Mouse (Mus musculus) regulatory T cell (primary cell): ENCODE results near the gene Olfr1280.

Experiments
- in situ Hi-C: fragments of 300-600 bp; cut with MboI, MseI; formaldehyde crosslinking; loops from one replicate; pipeline ENCODE4 v1.15.1; 2025; ENCODE audit warnings: high pct_unique_total_duplicates

Olfr1280 gene

DNA sequence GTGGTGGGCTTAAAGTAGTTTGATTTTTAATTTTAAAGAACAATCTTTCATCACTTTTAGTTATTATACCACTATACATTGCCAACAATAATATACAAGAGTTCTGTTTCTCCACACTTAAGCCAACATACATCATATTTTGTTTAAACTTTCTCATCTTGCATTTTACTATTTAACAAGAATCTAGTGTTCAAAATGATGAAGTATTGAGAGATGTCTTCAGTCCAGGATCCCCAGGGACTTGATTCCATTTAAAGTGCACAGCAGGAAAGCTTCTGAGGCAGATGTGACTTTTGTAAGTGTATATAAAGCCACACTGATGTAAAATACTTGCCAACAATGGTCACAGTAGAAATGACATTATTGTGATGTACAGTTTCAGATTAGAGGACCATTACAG lies at the start of gene Olfr1280:
Olfr1280 (plus strand) TSS at position 301 of the 400 bp plus-strand sequence.
- in situ Hi-C loops: no loop called here

DNA sequence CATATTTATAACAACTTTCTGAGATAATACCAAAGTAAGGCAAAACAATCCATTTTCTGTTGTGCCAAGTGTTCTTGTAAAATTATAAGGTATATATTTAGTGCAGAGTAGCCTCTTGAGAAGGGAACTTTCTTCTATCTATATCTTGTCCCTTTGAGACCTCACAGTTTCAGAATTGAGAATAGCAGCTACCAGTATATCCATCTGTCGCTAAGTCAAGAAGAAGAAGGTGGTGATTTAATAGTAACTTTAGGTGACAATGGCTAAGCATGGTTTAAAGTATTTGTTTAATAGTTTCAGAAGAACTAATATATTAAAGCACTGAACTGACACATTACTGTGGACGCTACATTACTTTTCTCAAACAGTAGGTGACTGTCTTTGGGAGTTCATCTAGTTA lies 39.8 kb upstream of the Olfr1280 start, which contains the start of gene Olfr1277:
Olfr1277 (minus strand) TSS at position 101 of the 400 bp plus-strand sequence.
- in situ Hi-C loops: no loop called here

DNA sequence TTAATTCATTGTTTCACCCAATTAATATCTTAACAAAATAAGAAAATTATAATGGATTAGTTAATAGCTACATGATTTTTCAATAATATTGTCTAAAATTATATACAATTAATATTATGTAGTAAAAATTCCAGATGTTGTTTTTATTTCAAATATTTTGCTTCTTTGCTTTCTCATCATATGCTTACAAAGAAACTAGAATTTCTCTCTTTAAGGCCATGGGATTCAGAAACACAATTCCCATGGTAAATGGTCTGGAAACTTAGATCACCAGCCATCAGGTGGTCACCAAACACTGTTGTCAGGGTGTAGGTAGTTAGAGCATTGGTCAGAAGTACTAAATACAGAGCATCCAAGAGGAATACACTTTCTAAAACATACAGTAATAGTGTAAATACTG lies 24.0 kb upstream of the Olfr1280 start, which contains the start of gene Olfr1278:
Olfr1278 (plus strand) TSS at position 301 of the 400 bp plus-strand sequence.
- in situ Hi-C loops: loop anchor here (5.0 kb wide), 1 partner anchor 647 kb away; no protein-coding TSS in a partner anchor

DNA sequence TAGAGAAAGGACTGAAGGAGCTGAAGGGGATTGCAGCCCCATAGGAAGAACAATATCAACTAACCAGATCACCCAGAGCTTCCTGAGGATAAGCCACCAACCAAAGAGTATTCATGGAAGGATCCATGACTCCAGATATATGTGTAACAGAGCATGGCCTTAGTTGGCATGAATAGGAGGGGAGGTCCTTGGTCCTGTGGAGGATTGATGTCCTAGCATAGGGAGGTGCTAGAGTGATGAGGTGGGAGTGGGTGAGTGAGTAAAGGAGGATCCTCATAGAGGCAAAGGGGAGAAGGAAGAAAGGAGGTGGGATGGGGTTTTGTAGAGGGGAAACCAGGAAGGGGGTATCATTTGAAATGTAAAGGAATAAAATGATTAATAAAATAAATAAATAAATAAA lies 15.3 kb upstream of the Olfr1280 start:
- in situ Hi-C loops: no loop called here

DNA sequence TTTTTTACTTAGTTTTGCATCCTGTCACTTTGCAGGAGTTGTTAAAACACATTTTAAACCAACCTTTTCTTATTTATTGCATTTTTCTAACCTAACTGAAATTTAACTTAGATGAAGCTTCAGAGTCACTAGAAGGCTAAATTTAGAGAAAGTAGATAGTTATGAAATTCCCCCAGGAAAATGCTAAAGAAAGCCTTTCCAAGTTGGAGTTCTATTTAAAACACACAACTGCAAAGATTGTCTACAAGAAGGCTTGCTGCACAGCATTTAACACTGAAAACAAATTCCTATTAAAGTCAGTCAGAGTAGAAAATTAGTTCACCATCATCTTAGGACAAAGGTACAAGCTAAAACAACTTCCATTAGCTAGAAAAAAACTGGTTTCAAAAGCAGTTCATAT lies 13.4 kb upstream of the Olfr1280 start, which contains the start of gene Olfr1279:
Olfr1279 (plus strand) TSS at position 262 of the 400 bp plus-strand sequence.
- in situ Hi-C loops: no loop called here

DNA sequence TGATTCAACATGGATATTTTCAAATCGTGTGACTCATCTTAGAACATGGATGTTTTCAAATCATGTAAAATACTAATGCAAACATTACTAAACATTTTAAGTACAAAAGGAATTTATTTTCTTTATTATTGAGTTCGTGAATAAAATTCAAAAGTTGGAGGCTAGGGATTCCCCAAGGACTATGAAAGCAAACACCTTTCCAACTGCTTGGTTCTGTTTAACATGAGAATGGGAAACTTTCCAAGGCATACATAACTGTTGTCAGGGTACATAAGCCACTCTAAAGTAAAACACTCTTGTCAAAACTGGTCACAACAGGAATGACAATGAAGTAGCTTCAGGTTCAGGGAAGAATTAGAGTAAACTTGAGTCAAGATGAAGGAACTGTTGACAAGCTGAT lies 12.4 kb downstream of the Olfr1280 start, which contains the start of gene Olfr1281:
Olfr1281 (plus strand) TSS at position 301 of the 400 bp plus-strand sequence.
- in situ Hi-C loops: no loop called here

DNA sequence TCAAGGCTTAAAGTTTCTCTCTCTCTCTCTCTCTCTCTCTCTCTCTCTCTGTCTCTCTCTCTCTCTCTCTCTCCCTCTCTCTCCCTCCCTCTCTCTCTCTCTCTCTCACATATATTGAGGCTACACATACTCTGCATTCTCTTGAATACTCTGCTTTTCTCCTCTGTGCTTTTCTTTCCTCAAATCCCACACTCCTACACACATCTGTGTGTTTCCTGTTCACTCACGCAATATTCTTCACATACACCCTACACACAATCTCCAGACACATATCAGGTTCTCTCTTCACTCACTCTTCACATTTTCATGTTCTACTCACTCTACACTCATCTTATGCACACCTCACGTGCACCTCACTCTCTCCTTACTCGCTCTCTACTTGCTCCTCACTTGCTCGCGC lies 19.9 kb downstream of the Olfr1280 start:
- in situ Hi-C loops: loop anchor here (5.0 kb wide), 1 partner anchor 84 kb away; no protein-coding TSS in a partner anchor

DNA sequence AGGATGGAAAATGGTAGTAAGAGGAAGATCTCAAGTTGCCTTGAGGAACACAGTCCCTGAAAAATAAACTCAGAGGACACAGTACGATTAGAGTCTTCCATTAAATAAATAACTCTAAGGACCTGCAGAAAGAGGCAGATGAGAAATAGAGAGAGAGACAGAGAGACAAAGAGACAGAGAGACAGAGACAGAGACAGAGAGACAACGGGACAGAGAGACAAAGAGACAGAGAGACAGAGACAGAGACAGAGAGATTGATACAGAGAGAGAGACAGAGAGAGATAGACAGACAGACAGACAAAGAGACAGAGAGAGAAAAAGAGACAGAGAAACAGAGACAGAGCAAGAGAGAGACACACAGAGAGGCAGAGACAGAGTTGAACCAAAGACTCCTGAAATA lies 22.2 kb downstream of the Olfr1280 start, which contains the start of gene Olfr1282:
Olfr1282 (minus strand) TSS at position 101 of the 400 bp plus-strand sequence.
- in situ Hi-C loops: no loop called here

DNA sequence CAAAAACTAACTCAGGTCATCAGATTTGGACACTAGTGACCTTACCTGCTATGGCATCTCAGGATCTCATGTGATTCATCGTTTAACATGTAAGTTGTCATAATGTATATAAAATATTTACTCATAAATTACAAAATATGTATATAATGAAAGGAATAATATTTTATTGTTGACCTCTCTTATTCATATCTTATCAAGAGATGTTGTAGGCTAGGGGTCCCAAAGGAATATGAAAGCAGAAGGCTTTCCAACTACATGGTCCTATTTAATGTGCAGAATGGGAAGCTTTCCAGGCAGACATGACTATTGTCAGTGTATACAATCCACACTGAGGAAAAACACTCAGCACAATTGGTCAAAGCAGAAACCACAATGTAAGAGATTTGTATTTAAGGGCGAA lies 52.7 kb downstream of the Olfr1280 start, which contains the start of gene Olfr1283:
Olfr1283 (plus strand) TSS at position 301 of the 400 bp plus-strand sequence.
- in situ Hi-C loops: loop anchor here (5.0 kb wide), 1 partner anchor 49 kb away; no protein-coding TSS in a partner anchor

DNA sequence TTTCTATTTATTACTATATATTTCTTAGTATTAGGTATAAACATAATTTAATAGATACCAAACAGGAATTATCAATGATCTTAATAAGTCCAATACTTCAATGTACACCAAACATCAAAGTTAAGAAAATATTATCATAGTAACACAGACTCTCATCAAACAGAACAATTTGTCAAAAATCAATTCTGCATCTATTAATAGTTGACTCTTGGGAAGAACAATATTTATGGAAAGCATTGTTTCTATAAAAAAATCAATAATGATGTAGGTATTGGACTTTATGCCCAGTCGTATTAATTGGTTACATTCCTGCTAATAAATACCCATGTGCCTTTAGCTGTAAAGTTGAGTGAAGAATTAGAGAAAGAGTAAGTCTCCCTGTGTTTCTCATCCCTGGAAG lies 61.4 kb downstream of the Olfr1280 start, which contains the start of gene Olfr1284:
Olfr1284 (plus strand) TSS at position 301 of the 400 bp plus-strand sequence.
- in situ Hi-C loops: no loop called here
